Mouse (Mus musculus): ENCODE results near the gene Myo1h. TPM values are rescaled to one million over a fixed set of nuclear protein-coding genes. Genes with fewer than 3 reads are reported as not detected.
A peak's percentile ranks its signal among the peaks of the same experiment; 100 is the strongest.

Myo1h gene
- polyA plus RNA-seq, 1 experiment from 2014 or later, result 0.74 TPM

DNA sequence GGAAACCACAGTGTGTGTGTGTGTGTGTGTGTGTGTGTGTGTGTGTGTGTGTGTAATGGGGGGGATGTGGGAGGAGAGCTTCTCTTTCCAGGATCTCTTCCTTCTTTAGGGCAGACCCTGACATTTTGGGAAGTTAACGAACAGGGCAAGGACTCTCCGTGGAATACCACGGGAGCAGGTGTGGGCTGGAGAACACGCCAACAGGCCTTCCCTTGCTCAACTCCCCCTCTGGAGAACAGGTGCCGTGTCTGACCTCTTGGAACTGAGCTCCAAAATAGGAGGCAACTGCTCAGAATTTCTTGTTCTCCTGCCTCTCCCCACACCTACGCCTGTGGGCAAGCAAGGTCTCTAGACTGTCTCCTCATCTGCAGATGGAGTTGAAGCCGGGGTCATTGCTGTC lies 19.5 kb upstream of the Myo1h start:
- WGBS, result 71% methylated on average over 7 of the region's 7 CpGs
- no peaks in the 10 kb centered on the region for H3K9me3 ChIP-seq (ENCODE audit: control insufficient read depth, low read length)
- no peak overlapping the region for H3K4me3 ChIP-seq (replicated peaks; ENCODE audit: low read depth, low read length)
- no peak for ATAC-seq (ENCODE audit: low FRiP score, low TSS enrichment)
- H3K4me2 ChIP-seq (ENCODE audit: low read length), result no peak overlapping the region
- H3K36me3 ChIP-seq (ENCODE audit: control insufficient read depth, insufficient read depth, low read length), result no peaks in the 10 kb centered on the region
- no peak overlapping the region for H3K9ac ChIP-seq (replicated peaks; ENCODE audit: low read length)
- H3K4me1 ChIP-seq (ENCODE audit: control insufficient read depth, insufficient read depth, low read length), result peaks cover 27% of the 10 kb centered on the region
- H3K27me3 ChIP-seq (ENCODE audit: control insufficient read depth, insufficient read depth, low read length), result peaks cover 54% of the 10 kb centered on the region
- no peak overlapping the region for H3K27ac ChIP-seq (replicated peaks; ENCODE audit: low read depth, low read length)
- no peak for DNase-seq

DNA sequence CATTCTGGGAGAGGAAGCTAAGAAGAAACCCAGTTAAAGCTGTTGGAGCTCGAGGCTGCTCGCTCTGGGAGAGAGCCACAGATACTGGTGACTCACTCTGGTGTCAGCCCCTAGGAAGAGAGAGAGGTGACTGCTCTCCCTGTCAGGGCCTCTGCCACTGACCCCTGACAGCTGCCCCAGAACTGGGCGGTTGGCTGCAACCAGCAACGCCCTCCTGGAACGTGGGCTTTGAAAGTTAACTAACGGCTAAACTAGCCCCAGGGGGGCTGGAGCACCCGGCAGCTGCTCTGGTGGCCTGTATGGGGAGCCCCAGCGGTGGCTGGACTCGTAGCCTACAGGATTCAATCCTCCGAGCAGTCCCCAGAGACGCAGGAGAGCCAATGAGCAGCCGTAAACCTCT lies 19.0 kb upstream of the Myo1h start:
- no peak overlapping the region; the same call in 1 of the 2 replicates for H3K9ac ChIP-seq (replicated peaks; ENCODE audit: low read length)
- H3K4me2 ChIP-seq (ENCODE audit: low read length), result no peak overlapping the region
- 15% methylated on average over 12 of the region's 12 CpGs for WGBS
- peaks cover 27% of the 10 kb centered on the region for H3K4me1 ChIP-seq (ENCODE audit: control insufficient read depth, insufficient read depth, low read length)
- DNase-seq (no peak), ATAC-seq (ENCODE audit: low FRiP score, low TSS enrichment) (no peak)
- no peaks in the 10 kb centered on the region for H3K36me3 ChIP-seq (ENCODE audit: control insufficient read depth, insufficient read depth, low read length)
- H3K27ac ChIP-seq (replicated peaks; ENCODE audit: low read depth, low read length), result no peak overlapping the region
- no peaks in the 10 kb centered on the region for H3K9me3 ChIP-seq (ENCODE audit: control insufficient read depth, low read length)
- no peak overlapping the region for H3K4me3 ChIP-seq (replicated peaks; ENCODE audit: low read depth, low read length)
- H3K27me3 ChIP-seq (ENCODE audit: control insufficient read depth, insufficient read depth, low read length), result peaks cover 58% of the 10 kb centered on the region

DNA sequence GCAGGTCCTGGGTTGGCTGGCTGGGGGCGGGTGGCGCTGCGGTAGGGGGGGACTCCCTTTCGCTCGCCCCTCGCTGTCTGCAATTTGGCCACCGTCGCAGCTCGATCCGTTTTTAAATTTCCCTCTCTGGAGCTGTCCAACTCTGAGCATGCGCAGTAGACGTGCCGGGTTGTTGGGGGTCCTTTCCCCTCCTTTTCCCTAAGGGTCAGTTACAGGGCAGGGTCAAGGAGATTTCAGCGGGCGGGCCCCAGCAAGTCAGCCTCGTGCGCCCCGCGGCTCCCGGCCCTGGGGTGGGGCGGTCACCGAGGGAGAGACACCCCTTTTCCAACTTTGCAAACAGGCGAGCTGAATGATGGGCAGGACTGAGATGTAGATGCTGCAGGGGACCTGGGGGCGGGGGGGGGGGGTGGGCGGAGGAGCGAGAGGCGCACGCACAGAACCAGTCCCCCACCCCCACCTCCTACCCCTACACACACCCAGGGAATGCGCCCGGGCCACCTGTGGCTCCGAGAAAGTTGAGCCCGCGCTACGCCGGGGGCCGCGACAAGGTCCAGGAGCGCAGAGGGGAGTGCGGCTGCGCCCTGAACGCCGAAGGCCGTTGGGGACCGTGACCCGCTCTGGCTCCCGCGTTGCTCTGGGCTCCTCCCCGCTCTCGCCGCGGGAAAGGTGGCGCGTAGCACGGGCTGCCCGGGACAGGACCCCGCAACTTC lies 15.1 kb upstream of the Myo1h start, which contains the start of gene Foxn4:
Gene Foxn4 (minus strand): TSS at position 115 of the 710 bp plus-strand sequence.
- no peaks in the 10 kb centered on the region for H3K9me3 ChIP-seq (ENCODE audit: control insufficient read depth, low read length)
- peak; percentile 77 for DNase-seq
- ATAC-seq (ENCODE audit: low FRiP score, low TSS enrichment), result no peak

DNA sequence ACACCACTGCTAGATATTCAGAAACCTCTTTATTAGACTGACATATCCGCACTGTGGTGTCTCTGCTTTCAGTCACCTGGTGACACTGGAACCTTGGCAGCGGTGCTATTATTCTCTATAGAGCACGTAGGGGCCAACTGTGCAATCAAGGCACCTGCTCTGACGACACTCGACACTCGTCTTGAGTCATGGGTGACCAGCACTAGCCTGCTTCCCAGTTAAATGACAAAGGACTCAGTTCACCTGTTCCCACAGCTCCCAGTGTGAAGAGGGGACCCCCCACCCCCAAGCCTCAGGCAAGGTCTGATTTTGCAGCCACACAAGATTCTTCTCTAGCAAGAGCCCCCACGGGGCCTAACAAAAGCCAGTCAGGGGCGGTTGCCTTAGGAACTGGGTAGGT lies 13.6 kb upstream of the Myo1h start:
- 10% methylated on average over 8 of the region's 8 CpGs for WGBS
- H3K27ac ChIP-seq (replicated peaks; ENCODE audit: low read depth, low read length), result no peak overlapping the region
- H3K9me3 ChIP-seq (ENCODE audit: control insufficient read depth, low read length), result no peaks in the 10 kb centered on the region
- peak; percentile 13 for DNase-seq
- H3K4me1 ChIP-seq (ENCODE audit: control insufficient read depth, insufficient read depth, low read length), result peaks cover 28% of the 10 kb centered on the region
- no peak overlapping the region for H3K4me2 ChIP-seq (ENCODE audit: low read length)
- H3K27me3 ChIP-seq (ENCODE audit: control insufficient read depth, insufficient read depth, low read length), result peaks cover 83% of the 10 kb centered on the region
- no peaks in the 10 kb centered on the region for H3K36me3 ChIP-seq (ENCODE audit: control insufficient read depth, insufficient read depth, low read length)
- no peak overlapping the region for H3K4me3 ChIP-seq (replicated peaks; ENCODE audit: low read depth, low read length)
- H3K9ac ChIP-seq (replicated peaks; ENCODE audit: low read length), result no peak overlapping the region
- ATAC-seq (ENCODE audit: low FRiP score, low TSS enrichment), result no peak

More for the DNA sequence above, 15.1 kb upstream of the Myo1h start, which contains the start of gene Foxn4:
- H3K4me2 ChIP-seq (ENCODE audit: low read length), result peak within 1 kb of the TSS; percentile 65
- H3K4me3 ChIP-seq (replicated peaks; ENCODE audit: low read depth, low read length), result peak within 1 kb of the TSS; percentile 36
- H3K4me1 ChIP-seq (ENCODE audit: control insufficient read depth, insufficient read depth, low read length), result peaks cover 32% of the 10 kb centered on the region
- no peaks in the 10 kb centered on the region for H3K36me3 ChIP-seq (ENCODE audit: control insufficient read depth, insufficient read depth, low read length)
- WGBS, result under 1% methylated on average over 56 of the region's 56 CpGs
- H3K9ac ChIP-seq (replicated peaks; ENCODE audit: low read length), result 0 out of 2 replicates have a peak within 1 kb of the TSS, but pooled peaks have one; percentile 17
- no peak within 1 kb of the TSS for H3K27ac ChIP-seq (replicated peaks; ENCODE audit: low read depth, low read length)
- H3K27me3 ChIP-seq (ENCODE audit: control insufficient read depth, insufficient read depth, low read length), result peaks cover 91% of the 10 kb centered on the region

DNA sequence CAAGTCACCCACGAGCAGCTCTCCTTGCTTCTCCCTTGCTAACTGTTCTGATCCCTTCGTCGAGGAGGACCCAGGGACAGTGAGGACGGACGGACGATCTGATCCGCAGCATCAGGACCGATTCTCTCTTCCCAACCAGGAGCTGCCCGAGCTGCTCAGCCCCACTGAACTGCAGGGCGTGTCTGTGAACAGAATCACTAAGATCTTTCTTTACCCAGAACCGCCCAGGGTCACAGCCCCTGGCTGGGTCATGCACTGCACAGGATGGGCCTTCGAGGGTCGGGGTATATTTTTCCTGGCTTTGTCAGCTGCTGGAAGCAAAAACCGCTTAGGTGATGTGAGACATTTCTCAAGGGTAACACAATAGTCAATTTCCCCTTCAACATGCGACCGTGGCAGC lies 13.0 kb upstream of the Myo1h start:
- Histone ChIP-seq H3K4me3 (replicated peaks; ENCODE audit: low read depth, low read length) (no peak overlapping the region), H3K9ac (replicated peaks; ENCODE audit: low read length) (no peak overlapping the region), H3K27me3 (ENCODE audit: control insufficient read depth, insufficient read depth, low read length) (peaks cover 76% of the 10 kb centered on the region), H3K4me2 (ENCODE audit: low read length) (no peak overlapping the region), H3K27ac (replicated peaks; ENCODE audit: low read depth, low read length) (no peak overlapping the region), H3K36me3 (ENCODE audit: control insufficient read depth, insufficient read depth, low read length) (no peaks in the 10 kb centered on the region), H3K4me1 (ENCODE audit: control insufficient read depth, insufficient read depth, low read length) (peaks cover 28% of the 10 kb centered on the region), H3K9me3 (ENCODE audit: control insufficient read depth, low read length) (no peaks in the 10 kb centered on the region)
- 9% methylated on average over 16 of the region's 16 CpGs for WGBS
- no peak for ATAC-seq (ENCODE audit: low FRiP score, low TSS enrichment)
- DNase-seq, result no peak

DNA sequence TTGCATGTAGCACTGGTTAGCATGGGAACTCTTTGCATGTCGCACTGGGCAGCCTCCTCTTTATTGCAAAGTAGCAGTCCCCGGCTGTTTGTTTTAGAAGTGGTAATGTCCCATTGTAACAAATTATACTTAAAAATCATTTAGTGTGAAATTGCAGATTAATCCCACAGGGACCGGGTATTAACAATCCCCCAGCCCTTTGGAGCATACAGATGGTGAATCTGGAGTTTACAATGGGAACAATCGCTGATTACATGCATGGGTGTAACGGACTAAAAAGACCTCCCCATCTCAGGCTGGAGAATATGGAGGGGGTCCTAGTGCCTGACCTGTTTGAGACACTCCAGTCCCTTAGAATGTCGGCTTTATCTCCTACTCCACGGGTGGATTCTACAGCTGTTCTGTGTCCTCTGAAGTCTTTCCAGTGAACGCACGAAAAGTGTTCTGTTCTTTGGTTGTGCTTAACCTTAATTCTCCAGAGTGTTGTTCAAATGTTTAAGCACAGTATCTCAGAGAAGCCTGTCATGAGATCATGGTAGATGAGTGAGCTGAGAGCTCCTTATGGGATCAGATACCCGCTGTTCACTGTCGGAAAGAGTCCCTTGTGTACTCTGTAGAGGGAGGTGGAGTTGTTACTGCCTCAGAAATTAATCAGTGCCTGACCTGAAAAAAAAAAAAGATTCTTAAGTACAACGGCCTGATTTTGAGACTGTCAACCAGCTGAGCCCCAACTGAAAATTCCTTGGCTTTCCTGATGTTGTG lies 9.4 kb upstream of the Myo1h start:
- Histone ChIP-seq H3K4me2 (ENCODE audit: low read length) (peak overlapping the region; percentile 35), H3K36me3 (ENCODE audit: control insufficient read depth, insufficient read depth, low read length) (no peaks in the 10 kb centered on the region), H3K4me3 (replicated peaks; ENCODE audit: low read depth, low read length) (no peak overlapping the region), H3K9ac (replicated peaks; ENCODE audit: low read length) (no peak overlapping the region), H3K27ac (replicated peaks; ENCODE audit: low read depth, low read length) (no peak overlapping the region), H3K9me3 (ENCODE audit: control insufficient read depth, low read length) (no peaks in the 10 kb centered on the region), H3K4me1 (ENCODE audit: control insufficient read depth, insufficient read depth, low read length) (peaks cover 22% of the 10 kb centered on the region), H3K27me3 (ENCODE audit: control insufficient read depth, insufficient read depth, low read length) (peaks cover 43% of the 10 kb centered on the region)
- DNase-seq (no peak), ATAC-seq (ENCODE audit: low FRiP score, low TSS enrichment) (no peak; the same call in 1 of the 2 replicates)
- 7% methylated on average over 12 of the region's 12 CpGs for WGBS

DNA sequence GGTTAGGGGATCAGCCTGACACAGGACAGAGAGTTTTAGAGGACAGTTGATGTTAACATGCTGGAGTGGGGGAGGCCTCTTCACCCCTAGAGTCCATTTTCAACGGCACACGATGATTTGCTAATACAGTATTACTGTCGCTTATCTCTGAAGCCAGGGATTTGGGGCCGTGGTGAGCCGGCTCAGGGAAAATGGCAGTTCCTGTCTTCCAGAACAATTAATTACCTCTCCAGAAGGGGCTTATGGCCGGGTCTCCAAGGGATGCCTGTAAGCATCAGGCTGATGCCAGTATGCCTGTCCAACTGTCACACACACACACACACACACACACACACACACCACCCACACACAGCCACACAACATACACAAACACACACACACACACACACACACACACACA lies 6.6 kb upstream of the Myo1h start:
- H3K4me3 ChIP-seq (replicated peaks; ENCODE audit: low read depth, low read length), result no peak overlapping the region
- no peak for ATAC-seq (ENCODE audit: low FRiP score, low TSS enrichment)
- H3K4me2 ChIP-seq (ENCODE audit: low read length), result no peak overlapping the region
- H3K27me3 ChIP-seq (ENCODE audit: control insufficient read depth, insufficient read depth, low read length), result peaks cover 16% of the 10 kb centered on the region
- peaks cover 22% of the 10 kb centered on the region for H3K4me1 ChIP-seq (ENCODE audit: control insufficient read depth, insufficient read depth, low read length)
- peak; percentile 71 for DNase-seq
- H3K9me3 ChIP-seq (ENCODE audit: control insufficient read depth, low read length), result no peaks in the 10 kb centered on the region
- H3K9ac ChIP-seq (replicated peaks; ENCODE audit: low read length), result no peak overlapping the region
- no peaks in the 10 kb centered on the region for H3K36me3 ChIP-seq (ENCODE audit: control insufficient read depth, insufficient read depth, low read length)
- WGBS, result 12% methylated on average over 6 of the region's 6 CpGs
- peak overlapping the region; percentile 49; the same call in 1 of the 2 replicates for H3K27ac ChIP-seq (replicated peaks; ENCODE audit: low read depth, low read length)

DNA sequence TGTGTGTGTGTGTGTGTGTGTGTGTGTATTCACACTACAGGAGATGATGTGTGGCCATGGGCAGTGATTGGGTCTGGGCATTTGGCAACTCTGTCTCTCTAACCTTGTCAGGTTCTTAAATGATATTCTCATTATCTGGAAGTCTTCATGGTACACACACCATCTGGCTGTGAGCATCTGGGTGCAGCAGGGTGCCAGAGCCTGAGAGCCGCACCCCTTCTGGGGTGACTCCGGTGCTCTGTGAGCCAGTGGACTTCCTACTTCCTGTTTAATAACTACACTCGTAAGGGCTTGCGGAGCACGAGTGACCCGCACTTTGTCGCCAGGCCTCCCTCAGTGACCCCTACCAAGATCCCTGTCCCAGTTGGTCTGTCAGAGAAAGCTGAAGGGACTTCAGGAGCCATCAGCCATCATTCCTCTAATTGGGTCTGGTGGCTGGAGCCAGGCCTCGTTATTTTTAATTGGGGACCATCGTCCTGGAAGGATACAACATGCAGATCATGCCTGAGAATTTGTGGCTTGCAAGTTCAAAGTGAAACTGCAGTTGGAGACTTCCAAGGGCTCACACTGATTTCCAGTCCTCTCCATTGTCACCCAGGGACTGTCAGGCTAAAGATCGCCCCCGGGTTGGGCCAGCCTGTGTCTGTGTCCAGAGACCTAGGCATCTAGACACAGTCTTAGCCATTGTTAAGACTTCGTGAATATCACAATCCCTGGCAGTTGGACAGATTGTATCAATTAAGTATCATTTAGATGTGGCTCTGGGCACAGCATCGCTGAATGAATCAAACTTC lies 4.2 kb upstream of the Myo1h start:
- Histone ChIP-seq H3K27ac (replicated peaks; ENCODE audit: low read depth, low read length) (no peak overlapping the region), H3K27me3 (ENCODE audit: control insufficient read depth, insufficient read depth, low read length) (peaks cover 8% of the 10 kb centered on the region; the same call in 1 of the 2 replicates), H3K36me3 (ENCODE audit: control insufficient read depth, insufficient read depth, low read length) (no peaks in the 10 kb centered on the region), H3K4me2 (ENCODE audit: low read length) (no peak overlapping the region), H3K4me1 (ENCODE audit: control insufficient read depth, insufficient read depth, low read length) (peaks cover 18% of the 10 kb centered on the region), H3K9ac (replicated peaks; ENCODE audit: low read length) (no peak overlapping the region), H3K9me3 (ENCODE audit: control insufficient read depth, low read length) (no peaks in the 10 kb centered on the region), H3K4me3 (replicated peaks; ENCODE audit: low read depth, low read length) (no peak overlapping the region)
- no peak for DNase-seq
- WGBS, result 55% methylated on average over 13 of the region's 13 CpGs
- ATAC-seq (ENCODE audit: low FRiP score, low TSS enrichment), result no peak
